Mouse (Mus musculus) cerebral cortex, adult 2 months (tissue): ENCODE results near the gene Vil1.

Source experiments
- WGBS: fragments of 180-500 bp; shearing (Covaris S2); methylation state at CpG from one replicate; pipeline ENCODE4 v1.1.7; 2018; 5-methylcytosine and 5-hydroxymethylcytosine counted together

The Vil1 gene

DNA sequence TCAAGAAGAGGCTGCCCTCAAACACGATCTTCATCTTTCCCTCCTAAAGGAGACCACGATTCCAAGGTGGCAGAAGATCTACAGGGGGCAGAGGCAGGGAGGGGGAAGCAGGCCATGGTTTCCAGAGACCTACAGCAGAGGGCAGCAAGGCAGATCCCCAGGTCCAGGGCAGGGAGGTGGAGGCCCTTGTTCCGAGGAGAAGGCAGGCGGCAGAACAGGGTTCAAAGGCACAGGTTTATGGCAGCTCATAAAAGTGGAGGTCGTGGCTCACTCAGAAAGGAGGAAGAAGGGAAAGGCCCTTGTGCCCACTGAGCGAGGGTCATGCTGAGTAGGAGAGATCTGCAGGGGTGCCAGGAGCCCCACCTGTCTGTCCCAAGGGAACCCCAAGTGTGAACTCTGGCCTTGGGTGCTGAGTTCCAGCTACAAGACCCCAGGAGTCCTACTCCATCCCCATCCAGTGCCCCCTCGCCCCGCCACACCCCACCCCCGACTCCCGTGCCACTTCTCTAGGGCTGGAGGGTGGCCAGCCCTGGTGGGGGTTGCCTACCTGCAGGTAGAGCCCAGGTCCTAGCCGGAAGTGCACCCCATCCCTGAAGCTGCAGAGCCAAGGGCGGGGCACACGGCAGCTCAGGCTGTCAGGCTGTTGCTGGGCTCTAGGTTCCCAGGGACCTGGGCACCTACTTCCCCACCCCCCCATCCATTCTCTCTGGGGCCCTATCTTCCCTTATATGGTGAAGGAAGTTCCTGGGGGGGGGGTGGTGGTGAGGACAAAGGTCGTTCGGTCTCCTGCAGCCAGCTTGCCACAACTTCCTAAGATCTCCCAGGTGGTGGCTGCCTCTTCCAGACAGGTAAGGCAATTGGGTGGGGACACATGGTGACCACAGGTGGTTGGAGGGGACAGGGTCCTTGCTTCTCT, at the start of gene Vil1:
Vil1 (plus strand) TSS at position 788 of the 916 bp plus-strand sequence.
- WGBS = 71% methylated on average over 15 of the region's 15 CpGs

- 85% methylated on average over 5 of the region's 5 CpGs for WGBS
Measured at GRCm38 (mm10) chr1:74359952-74360517, 49.1 kb upstream of the Vil1 start.

DNA sequence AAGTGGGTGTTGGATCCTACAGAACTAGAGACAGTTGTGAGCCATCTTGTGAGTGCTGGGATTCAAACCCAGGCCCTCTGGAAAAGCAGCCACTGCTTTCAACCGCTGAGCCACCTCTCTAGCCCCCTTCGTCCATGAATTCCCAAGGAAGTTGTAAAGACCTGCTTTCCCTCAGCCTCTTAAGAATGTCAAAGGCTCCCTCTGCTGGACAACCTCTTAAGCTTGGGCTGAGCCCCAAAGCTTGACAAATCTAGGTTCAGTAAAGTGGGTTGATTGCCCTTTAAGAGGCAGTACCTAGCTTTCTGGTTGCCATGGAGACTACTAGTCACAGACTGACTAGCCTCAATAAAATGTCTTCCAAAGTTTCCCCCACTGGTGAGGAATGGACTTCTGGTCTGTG, 47.4 kb upstream of the Vil1 start, which contains the start of gene Catip:
Catip (plus strand) TSS at position 297 of the 400 bp plus-strand sequence.
- WGBS = 2% methylated on average over 2 of the region's 2 CpGs

DNA sequence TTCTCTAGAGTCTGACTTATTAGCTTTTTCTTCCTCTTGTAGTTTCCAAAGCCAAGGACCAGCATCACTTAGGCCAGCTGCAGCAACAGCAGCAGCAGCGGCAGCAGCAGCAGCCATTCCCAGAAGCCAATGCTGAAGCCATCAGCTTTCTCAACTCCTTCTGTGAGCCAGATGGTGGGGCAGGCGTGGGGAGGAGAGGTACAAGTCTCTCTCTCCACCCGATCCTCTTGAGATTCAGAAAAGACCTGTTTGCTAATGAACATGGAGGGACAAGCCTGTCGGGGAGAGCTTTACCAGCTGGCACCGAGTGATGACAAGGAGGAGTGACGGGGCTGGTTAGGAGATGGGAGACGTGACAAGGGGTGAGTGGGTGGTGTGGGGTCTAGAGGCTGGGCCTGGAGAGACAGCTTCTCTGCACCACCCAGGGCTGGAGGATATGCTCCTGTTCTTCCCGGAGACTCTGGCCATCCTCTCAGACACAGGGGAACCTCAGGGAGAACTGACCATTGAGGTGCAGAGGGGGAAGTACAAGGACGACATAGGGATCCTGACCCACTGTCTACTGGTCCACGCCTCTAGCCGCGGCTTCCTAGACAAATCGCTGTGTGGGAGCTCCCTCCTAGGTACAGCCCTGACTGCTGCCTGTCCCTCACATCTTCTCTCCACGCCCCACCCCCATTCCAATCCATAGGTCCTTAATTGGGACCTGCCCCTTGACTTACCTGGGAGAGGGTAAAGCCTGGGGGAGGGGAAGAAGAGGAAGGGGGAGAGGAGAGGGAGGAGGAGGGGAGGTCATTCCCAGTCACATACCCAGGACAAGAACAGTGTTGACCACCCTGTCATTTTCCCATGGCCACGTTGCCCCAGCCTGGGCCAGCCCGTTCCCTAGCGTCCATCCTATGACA, 46.6 kb upstream of the Vil1 start:
- 58% methylated on average over 17 of the region's 17 CpGs for WGBS

DNA sequence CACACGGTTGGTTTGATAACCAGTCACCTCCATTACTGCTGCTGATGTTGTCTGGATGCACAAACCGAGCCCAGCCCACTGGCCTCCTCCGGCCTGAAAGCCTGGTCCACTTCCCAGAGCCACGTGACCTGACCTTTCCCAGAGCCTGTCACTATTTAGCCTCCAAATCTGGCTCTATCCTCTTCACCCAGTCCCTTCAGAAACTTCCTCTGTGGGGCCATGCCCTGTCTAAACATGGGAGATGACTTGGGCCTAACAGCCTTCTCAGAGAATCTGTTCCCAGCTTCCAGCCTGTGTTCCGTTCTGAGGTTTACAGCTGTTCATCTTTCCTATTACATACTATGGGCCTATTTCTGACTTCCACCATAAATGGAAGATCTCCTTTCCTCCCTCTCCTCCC, 45.7 kb upstream of the Vil1 start:
- 73% methylated on average over 5 of the region's 5 CpGs for WGBS

- WGBS = 59% methylated on average over 8 of the region's 8 CpGs
Measured at GRCm38 (mm10) chr1:74364270-74364669, 44.9 kb upstream of the Vil1 start.

- 29% methylated on average over 34 of the region's 34 CpGs for WGBS
Measured at GRCm38 (mm10) chr1:74367886-74368645, 41.1 kb upstream of the Vil1 start.

GRCm38 (mm10) chr1:74370040-74370439, 39.1 kb upstream of the Vil1 start:
- 71% methylated on average over 4 of the region's 4 CpGs for WGBS

GRCm38 (mm10) chr1:74373372-74373771, 35.8 kb upstream of the Vil1 start:
- 70% methylated on average over 4 of the region's 4 CpGs for WGBS

- WGBS = 88% methylated on average over 8 of the region's 8 CpGs
Measured at GRCm38 (mm10) chr1:74374980-74375379, 34.2 kb upstream of the Vil1 start, which contains the start of gene Slc11a1. Gene Slc11a1, plus strand, starts transcription at chr1:74375195.

DNA sequence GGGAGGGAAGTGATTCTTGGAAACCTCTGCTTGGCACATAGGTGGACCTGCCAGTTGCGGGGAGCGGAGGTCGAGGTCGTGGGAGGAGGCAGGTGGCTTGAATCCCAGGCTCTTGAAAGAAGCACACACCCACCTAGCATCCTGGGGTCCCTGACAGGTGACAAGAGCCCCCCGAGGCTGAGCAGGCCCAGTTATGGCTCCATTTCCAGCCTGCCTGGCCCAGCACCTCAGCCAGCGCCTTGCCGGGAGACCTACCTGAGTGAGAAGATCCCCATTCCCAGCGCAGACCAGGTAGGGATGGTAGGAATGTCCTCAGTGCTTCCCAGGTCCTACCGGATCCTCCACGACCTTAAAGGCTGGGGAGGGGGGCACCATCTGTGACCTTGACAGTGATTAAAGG, 33.6 kb upstream of the Vil1 start:
- 77% methylated on average over 10 of the region's 10 CpGs for WGBS

DNA sequence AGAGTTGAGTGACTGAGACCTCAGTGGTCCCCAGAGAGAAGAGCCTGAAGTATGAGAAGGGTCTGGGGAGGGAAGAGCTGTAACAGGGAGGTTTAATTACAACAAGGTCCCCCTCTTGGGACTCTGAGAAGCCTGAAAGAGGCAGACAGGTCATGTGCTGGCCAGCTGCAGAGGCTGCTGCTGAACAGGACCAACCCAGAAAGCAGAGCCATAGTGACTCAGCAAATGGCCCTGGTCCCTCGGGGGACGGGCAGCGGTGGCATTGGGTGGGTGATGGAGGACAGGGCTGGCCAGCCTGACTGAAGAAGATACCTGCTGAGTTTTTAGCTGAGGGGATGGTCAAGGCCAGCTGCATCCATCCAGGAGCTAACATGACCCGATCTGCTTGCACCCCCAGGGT, 32.8 kb upstream of the Vil1 start:
- WGBS = 69% methylated on average over 4 of the region's 4 CpGs

DNA sequence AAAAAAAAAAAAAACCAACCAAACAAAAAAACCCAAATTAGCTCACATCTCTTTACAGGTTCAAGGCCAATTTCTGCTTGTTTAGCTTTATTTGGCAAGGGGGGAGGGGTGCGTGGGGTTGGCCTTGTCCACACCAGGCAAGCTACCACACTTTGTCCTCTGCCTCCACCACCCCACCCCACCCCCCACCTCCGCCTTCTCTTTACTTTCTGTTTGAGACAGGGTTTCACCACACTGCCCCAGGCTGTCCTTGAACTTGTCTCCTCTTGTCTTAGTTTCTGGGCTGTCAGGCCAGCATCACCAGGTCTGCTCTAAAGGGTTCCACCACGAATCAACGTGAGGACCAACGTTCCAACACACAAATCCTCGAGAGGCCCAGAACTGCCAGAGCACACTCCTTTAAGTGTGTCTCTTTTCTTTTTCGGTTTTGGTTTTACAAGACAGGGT, 30.1 kb upstream of the Vil1 start:
- 87% methylated on average over 7 of the region's 7 CpGs for WGBS

DNA sequence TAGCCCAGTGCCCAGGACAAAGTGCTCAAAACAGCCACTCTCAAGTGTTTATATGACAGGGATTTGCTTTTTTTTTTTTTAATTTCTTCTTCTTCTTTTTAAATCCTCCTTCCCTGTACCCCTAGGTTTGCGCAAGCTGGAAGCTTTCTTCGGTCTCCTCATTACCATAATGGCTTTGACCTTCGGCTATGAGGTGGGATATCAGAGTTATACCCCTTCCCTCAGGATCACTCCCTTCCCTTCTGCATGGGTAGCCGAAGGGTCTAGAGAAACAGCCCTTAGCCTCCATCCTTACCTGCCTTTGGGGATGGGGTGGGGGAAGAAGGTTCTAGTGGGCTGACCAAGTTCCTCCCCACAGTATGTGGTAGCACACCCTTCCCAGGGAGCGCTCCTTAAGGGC, 28.7 kb upstream of the Vil1 start:
- WGBS = 91% methylated on average over 5 of the region's 5 CpGs

GRCm38 (mm10) chr1:74381588-74382021, 27.6 kb upstream of the Vil1 start:
- 94% methylated on average over 10 of the region's 10 CpGs for WGBS

DNA sequence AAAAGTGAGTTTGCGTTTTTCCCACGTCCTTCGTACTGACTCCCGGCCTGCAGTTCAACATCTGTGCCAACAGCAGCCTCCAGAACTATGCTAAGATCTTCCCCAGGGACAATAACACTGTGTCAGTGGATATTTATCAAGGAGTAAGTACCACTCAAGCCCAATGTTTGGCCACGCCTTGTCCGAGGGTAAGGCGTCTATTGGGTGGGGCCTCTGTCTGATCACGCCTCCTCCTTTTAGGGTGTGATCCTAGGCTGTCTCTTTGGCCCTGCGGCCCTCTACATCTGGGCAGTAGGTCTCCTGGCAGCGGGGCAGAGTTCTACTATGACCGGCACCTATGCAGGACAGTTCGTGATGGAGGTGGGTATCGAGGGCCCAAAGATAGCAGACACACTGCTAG, 25.8 kb upstream of the Vil1 start:
- WGBS = 95% methylated on average over 13 of the region's 13 CpGs

DNA sequence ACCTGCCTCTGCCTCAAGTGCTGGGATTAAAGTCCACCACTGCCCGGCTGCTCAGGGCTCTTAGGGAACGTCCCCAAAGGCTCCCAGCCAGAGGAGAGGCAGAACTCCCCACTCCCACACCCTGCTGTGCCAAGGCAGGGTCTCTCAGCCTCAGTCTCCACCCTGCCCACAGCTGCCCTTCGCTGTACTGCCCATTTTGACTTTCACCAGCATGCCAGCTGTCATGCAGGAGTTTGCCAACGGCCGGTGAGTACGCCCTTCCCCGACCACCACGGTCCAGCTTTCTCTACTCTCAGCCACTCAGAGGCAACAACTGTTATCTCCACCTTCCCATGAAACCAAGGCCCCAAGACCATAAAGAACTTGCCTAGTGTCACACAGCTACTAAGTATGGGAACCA, 24.7 kb upstream of the Vil1 start:
- 93% methylated on average over 8 of the region's 8 CpGs for whole genome bisulfite sequencing

DNA sequence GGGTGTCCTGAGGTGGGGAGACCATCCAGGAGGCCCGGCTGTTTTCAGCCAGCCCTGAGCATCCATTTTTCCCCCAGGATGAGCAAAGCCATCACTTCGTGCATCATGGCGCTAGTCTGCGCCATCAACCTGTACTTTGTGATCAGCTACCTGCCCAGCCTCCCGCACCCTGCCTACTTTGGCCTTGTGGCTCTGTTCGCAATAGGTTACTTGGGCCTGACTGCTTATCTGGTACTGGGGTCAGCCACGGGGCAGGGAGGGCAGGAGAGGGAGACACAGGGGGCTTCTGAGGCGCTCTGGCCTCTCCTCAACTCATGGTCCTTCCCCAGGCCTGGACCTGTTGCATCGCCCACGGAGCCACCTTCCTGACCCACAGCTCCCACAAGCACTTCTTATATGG, 24.1 kb upstream of the Vil1 start:
- 94% methylated on average over 10 of the region's 10 CpGs for WGBS

GRCm38 (mm10) chr1:74385531-74385930, 23.6 kb upstream of the Vil1 start:
- WGBS = 89% methylated on average over 8 of the region's 8 CpGs

- WGBS = 28% methylated on average over 7 of the region's 10 CpGs
Measured at GRCm38 (mm10) chr1:74386363-74386713, 22.8 kb upstream of the Vil1 start.

DNA sequence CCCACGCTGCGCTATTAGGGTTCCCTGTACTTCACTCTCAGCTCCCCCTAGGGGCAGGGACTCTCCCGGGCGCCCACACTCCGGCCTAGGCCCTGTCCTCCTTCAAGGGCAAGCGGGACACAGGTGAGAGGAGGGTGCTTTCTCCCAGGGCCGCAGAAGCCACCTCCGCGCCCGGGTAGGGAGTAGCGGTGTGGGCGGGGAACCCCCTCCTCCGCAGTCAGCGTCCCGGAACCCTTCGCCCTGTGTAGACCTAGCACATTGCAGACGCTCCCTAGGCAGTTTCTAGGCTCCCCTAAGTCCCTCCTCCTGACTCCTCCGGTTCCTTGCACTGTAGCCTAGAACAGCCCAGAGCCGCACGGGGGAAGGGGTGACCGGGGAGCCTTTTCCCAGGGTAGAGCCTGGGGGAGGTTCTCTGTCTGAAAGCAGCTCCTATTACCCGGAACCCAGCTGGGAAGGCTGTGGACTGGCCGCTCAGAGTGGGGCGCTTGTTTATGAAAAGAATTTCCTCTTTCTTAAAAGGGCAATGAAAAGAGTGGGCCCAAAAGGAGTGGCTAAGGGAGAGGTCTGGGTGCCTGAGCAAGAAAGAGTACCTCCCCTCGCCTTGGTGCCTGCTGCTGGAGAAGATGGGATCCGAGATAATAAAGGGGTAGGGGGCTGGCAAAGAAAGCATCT, 22.3 kb upstream of the Vil1 start:
- under 1% methylated on average over 26 of the region's 26 CpGs for WGBS
